Mouse (Mus musculus): ENCODE data around the gene Ifi202b.
"Not testable (repeated sequence)": the region's sequence is repeated elsewhere in the genome, so short reads cannot be mapped to it uniquely, and the experiment has no call there.

The Ifi202b gene

GRCm38 (mm10) chr1:173982694-173983305 lies at the start of gene Ifi202b:
Gene Ifi202b (minus strand): TSS chr1:173982744.
- DNase-seq (ENCODE audit: low read depth): not testable (repeated sequence)

GRCm38 (mm10) chr1:174031698-174032097 lies 49.2 kb upstream of the Ifi202b start, which contains the start of gene Ifi205:
Gene Ifi205 (minus strand): TSS chr1:174031810.
- no peak for DNase-seq (ENCODE audit: low read depth)

DNA sequence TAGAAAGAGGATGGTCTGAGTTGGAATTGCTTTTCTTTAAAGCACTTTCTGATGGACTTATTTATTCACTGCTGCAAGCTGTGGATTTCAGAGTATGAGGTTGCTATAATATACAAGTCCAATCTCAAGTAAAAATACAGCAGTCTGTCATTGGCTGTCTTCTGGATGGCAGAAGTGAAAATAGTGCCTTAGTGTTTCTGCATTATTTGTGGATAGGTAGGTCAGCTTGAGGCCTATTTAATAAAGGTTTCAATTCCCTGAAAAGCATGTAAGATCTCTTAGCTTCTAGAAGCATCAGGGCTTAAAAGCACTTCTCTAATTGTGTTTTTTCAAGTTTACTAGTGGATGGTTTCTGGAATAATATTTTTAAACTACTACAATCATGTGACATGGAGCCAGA lies 24.5 kb upstream of the Ifi202b start:
- DNase-seq (ENCODE audit: low read depth): not testable (repeated sequence)

DNA sequence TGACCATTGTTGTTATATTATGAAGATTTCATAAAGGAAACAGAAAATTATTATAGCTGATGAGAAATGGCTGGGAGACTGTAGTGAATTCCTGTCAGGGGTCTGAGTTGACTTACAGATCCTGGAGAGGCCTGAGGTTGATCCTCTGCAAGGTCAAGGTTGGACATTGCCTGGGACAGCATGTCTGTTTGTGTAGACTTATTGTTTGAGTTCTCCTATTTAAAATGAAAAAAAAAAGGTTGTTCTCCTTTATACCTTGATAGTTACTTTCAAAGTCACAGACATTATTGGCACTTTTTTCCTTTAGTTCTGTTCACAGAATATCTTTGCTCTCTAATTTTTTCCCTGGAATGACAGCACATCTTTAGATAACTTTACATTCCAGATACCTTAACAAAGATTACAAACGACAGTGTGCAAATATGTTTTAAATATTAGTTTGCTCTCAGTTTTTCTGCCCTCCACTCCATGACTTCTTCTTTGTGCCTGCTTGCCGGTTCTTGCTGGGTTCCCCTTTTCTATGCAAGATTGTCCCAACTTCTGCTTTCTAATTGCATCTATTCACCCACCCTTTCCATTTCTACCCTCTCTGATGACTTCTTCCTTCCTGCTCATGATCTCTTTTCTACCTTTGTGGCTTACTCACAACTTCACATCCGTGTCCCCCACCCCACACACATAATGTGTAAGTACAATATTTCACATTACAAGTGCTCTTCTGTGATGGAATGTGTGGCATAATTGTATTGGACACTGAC lies 22.0 kb upstream of the Ifi202b start:
- not testable (repeated sequence) for DNase-seq (ENCODE audit: low read depth)

DNA sequence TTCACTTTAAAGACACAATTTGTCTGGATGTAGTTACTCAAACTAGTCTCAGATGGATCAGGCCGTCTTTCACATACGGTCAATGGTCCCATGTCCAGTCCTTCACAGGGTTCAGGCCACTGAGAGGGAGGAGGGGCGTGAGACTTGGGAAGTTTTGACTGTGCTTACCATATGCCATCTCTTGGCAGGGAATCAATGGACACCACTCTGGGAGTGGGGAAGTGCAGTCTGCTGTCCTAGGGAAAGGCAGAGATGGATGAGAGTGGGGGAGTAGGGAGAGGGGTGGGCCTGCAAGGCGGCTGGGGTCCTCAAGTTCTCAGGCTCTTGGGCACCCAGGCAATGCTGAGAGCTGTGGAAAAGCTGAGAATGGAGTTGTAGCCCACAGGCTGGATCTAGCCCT lies 12.5 kb upstream of the Ifi202b start:
- no peak for DNase-seq (ENCODE audit: low read depth)

DNA sequence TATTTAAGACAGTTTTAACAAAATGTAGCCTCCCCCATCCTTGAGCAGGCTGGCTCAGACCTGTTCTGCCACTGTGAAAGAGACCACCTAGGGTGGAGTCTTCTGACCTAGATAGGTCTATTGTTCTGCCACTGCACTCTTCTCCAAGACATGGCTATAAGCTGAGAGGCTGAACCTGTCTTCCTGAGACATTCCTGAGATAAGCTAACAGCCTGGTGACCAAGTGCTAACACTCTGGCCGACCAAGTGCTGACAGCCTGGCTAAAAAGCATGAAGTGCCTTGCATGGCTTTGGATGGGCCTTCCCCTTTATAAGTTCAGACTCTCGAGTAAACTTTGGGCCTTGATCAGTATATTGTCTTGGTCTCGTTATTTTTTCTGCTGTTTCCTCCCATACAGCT lies 1.5 kb downstream of the Ifi202b start:
- DNase-seq (ENCODE audit: low read depth): not testable (repeated sequence)

GRCm38 (mm10) chr1:173977622-173978021 lies 4.9 kb downstream of the Ifi202b start:
- no peak for DNase-seq (ENCODE audit: low read depth)

GRCm38 (mm10) chr1:173973111-173973510 lies 9.4 kb downstream of the Ifi202b start:
- DNase-seq (ENCODE audit: low read depth): no peak

- not testable (repeated sequence) for DNase-seq (ENCODE audit: low read depth)
Measured at GRCm38 (mm10) chr1:173961491-173961890, 21.1 kb downstream of the Ifi202b start.

DNA sequence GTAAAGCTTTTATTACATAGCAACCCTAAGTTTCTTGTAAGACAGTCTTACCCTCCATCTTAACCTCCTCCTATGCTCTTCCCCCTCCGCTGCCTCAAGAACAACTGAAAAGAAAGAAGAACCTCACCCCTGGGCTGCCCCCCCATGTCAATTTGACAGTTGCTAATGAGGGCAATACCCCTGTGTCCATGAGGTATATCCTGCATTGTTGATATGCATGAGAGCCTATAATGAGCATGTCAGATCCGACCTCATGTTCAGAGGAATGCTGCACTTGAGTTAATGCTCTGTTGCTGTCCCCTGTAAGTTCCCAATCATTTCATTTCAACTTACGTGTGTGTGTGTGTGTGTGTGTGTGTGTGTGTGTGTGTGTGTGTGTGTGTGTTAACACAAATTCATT lies 22.5 kb downstream of the Ifi202b start:
- DNase-seq (ENCODE audit: low read depth): not testable (repeated sequence)

DNA sequence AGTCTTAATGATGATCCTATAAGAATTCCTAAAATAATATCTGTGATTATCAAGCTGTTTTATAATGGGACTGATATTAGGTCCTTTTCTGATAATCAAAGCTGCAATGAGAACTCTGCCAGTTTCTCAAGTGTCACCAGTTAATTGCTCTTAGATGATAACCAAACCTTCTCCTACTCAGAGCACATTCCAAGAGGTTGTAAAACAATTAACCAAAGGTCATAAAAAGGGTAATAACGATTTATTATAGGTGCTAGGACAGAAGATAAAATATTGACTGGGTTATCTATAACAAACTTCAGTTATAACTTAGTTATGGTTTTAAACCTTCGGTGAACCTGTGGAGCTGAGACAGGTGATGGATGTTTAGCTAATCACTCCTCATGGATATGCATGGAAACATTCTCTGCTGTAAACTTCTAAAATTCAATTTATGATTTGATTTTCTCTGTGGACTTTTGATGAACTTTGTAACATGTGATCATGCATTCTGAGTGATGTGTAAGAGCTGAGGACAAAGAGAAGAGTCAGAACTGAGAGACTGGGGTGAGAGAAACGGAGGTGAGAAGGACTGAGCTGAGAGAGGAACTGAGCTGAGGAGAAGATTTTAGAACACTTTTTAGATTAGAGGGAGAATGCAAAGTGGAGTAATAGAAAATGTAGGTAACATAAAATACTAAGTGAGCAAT lies 26.6 kb downstream of the Ifi202b start:
- DNase-seq (ENCODE audit: low read depth): not testable (repeated sequence)

DNA sequence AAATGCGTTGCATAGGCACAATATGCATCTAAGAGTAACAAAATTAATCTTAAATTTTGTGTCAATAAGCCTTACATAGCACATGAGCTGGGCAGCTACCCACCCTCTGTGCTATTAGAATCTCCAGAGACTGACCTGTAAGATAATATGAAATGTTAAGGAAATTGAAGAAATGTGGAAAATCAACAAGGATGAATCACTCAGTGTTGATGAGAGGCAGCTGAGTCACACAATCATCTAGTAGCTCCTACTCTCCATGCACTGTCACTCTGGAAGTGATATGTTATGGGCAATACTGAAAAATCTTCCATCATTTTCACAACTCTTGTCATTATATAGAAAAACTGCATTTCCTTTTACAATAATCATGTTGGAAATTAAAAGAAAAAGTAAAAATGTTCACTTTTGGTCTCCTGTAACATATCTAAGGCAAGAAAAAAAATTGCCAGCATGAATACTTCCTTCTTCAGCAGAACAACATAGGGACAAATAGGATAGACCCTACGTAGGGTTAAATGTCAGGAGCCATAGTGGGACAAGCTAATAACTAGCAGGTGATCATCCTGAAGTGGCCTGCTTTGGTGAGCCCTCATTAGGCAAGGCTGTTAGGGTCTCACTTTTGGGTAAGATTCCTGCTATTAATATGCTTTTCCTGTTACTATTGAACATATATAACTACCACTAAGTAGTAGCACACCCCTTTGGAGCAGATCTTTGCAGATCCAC lies 27.3 kb downstream of the Ifi202b start:
- DNase-seq (ENCODE audit: low read depth): no peak

DNA sequence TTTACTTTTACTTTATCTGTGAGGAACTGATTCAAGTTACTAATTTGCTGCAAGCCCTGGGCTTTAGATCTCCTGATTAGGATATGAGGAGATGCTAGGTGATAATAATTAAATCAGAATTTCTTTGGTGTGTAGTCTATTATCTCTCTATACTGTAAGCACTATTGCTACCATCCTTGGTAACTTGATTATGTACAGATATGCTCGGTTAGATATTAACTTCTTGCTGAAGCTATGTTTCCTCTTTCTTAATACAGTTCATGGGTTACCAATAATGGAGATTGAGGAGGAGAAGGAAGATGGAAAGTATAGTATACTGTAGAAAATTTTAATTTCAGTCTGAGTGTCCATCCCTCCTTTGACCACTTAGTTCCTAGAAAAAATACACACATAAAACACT lies 29.0 kb downstream of the Ifi202b start:
- no peak for DNase-seq (ENCODE audit: low read depth)

GRCm38 (mm10) chr1:173949044-173949443 lies 33.5 kb downstream of the Ifi202b start:
- DNase-seq (ENCODE audit: low read depth): peak; percentile 40

GRCm38 (mm10) chr1:173942780-173943066 lies 39.8 kb downstream of the Ifi202b start:
- DNase-seq (ENCODE audit: low read depth): peak; percentile 36

- DNase-seq (ENCODE audit: low read depth): peak; percentile 26
Measured at GRCm38 (mm10) chr1:173941924-173942779, 40.4 kb downstream of the Ifi202b start, which contains the start of the genes Mndal and Ifi203. Gene Mndal (minus strand): TSS chr1:173942491. Gene Ifi203 (minus strand): TSS chr1:173942672.

DNA sequence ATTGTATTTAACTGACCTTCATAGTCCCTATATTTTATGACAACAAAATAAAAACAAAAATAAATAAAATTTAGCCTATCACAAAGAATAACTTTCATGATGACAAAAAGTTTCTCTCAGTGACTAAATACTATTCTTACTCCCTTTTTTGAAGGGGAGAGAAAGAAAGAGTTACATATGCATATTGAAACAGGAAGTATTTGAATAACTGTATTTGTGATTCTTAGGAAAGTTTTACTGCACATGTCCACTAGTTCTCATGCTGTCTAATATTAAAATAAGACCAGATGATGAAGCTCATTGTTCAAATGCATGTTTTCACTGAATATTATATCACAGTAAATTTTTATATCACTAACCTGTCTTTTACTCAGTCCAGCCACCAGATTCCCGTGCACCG lies 41.0 kb downstream of the Ifi202b start:
- not testable (repeated sequence) for DNase-seq (ENCODE audit: low read depth)

GRCm38 (mm10) chr1:173919279-173919678 lies 63.3 kb downstream of the Ifi202b start:
- not testable (repeated sequence) for DNase-seq (ENCODE audit: low read depth)

DNA sequence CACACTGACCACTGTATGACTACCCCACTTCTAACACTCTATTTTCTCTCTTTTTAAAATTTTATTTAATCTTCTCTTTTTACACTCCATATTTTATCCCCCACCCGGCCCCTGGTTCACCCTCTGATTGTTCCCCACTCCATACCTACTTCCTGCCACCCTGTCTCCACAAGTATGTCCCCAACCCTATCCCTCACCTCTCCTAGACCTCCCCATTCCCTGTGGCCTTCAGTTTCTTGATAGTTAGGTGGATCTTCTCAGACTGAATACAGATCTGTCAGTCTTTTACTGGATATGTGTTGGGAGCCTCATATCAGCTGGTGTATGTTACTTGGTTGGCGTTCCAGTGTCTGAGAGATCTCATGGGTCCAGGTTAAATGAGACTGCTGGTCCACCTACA lies 68.0 kb downstream of the Ifi202b start:
- no peak for DNase-seq (ENCODE audit: low read depth)

GRCm38 (mm10) chr1:173913256-173913791 lies 69.2 kb downstream of the Ifi202b start:
- not testable (repeated sequence) for DNase-seq (ENCODE audit: low read depth)
